Mouse (Mus musculus): ENCODE measurements around the gene Usp7. TPM values are rescaled to one million over a fixed set of nuclear protein-coding genes. Genes with fewer than 3 reads are reported as not detected.

The Usp7 gene
- polyA plus RNA-seq, 1 experiment from 2014 or later = 15.7 TPM

GRCm38 (mm10) chr16:8671551-8672349, 120.4 kb downstream of the Usp7 start, which contains the start of gene Carhsp1:
Gene Carhsp1 (minus strand): TSS chr16:8672155.
- peak within 1 kb of the TSS; percentile 82 for H3K4me2 ChIP-seq (replicated peaks; ENCODE audit: low read depth)
- no peaks in the 10 kb centered on the region for H3K27me3 ChIP-seq (ENCODE audit: control insufficient read depth, insufficient read depth, low read length)
- H3K4me3 ChIP-seq (ENCODE audit: low read depth, low read length) = peak within 1 kb of the TSS; percentile 66
- H3K9me3 ChIP-seq (ENCODE audit: control insufficient read depth, low read length) = no peaks in the 10 kb centered on the region
- WGBS = under 1% methylated on average over 61 of the region's 67 CpGs
- H3K36me3 ChIP-seq (ENCODE audit: control insufficient read depth, insufficient read depth, low read length) = no peaks in the 10 kb centered on the region
- H3K4me1 ChIP-seq (replicated peaks; ENCODE audit: control insufficient read depth, insufficient read depth) = peaks cover 18% of the 10 kb centered on the region
- ATAC-seq (ENCODE audit: low FRiP score, low TSS enrichment) (peak; percentile 87), DNase-seq (ENCODE audit: low spot score) (peak; percentile 97)
- TF ChIP-seq EP300 (optimal IDR thresholded peaks at IDR 0.05) (no peak), CTCF (IDR thresholded peaks at IDR 0.05; ENCODE audit: low read depth) (peak; percentile 66)
- peak within 1 kb of the TSS; percentile 90 for H3K27ac ChIP-seq (replicated peaks)
- peak within 1 kb of the TSS; percentile 68 for H3K9ac ChIP-seq (ENCODE audit: low read length)

DNA sequence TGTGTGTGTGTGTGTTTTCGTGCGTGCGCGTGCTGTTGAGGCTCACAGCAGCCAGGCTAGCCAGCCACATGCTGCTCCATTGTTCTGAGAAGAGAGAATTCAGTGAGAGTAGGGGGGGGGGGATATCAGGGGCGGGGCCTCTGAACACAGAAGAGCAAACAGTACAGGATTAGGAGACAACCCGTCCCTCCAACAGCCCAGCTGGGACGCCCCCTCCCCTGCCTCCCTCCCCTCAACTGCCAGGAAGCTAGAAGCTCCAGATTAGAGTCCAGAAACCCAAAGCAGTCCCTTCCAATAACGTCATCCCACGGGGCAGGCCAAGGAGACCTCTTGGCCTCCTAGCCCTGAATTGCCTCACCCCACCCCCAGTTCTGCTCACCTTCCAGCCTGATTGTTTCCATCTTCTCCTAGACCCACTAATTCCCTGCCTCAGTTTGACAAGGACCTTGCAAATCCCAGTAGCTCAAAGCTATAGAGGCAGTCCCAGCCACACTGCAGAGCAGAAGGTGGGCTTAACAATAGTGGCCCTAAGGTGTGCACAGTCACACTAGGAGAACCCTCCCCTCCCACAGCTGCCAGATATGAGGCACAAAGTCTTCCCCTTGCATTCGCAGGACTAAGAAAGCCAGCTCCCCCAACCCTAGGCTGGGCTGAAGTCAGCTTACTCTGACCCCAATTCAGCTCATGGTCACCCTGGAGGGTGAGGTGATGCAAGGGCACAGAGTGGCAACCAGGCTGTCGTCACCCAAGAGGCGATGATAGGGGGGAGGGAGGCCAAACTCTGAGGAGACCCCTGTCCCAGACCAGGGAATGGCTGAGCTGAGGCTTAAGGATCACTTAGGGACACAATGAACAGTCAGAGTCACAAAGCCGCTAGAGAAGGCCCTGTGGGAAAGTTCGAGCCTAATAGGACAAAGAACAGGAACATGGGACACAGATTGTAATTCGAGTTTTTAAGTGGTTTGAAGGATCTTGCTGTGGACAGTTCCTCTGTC, 121.8 kb downstream of the Usp7 start:
- ATAC-seq (ENCODE audit: low FRiP score, low TSS enrichment) (no peak), DNase-seq (ENCODE audit: low spot score) (no peak)
- Histone ChIP-seq H3K4me1 (replicated peaks; ENCODE audit: control insufficient read depth, insufficient read depth) (peaks cover 20% of the 10 kb centered on the region), H3K27ac (replicated peaks) (peak overlapping the region; percentile 90), H3K9me3 (ENCODE audit: control insufficient read depth, low read length) (no peaks in the 10 kb centered on the region), H3K4me2 (replicated peaks; ENCODE audit: low read depth) (peak overlapping the region; percentile 82), H3K9ac (ENCODE audit: low read length) (peak overlapping the region; percentile 68; the same call in 1 of the 2 replicates), H3K4me3 (ENCODE audit: low read depth, low read length) (peak overlapping the region; percentile 66), H3K36me3 (ENCODE audit: control insufficient read depth, insufficient read depth, low read length) (no peaks in the 10 kb centered on the region), H3K27me3 (ENCODE audit: control insufficient read depth, insufficient read depth, low read length) (no peaks in the 10 kb centered on the region)
- 13% methylated on average over 14 of the region's 15 CpGs for WGBS
- no peak for TF ChIP-seq CTCF (IDR thresholded peaks at IDR 0.05; ENCODE audit: low read depth)
- no peak for TF ChIP-seq EP300 (optimal IDR thresholded peaks at IDR 0.05)

DNA sequence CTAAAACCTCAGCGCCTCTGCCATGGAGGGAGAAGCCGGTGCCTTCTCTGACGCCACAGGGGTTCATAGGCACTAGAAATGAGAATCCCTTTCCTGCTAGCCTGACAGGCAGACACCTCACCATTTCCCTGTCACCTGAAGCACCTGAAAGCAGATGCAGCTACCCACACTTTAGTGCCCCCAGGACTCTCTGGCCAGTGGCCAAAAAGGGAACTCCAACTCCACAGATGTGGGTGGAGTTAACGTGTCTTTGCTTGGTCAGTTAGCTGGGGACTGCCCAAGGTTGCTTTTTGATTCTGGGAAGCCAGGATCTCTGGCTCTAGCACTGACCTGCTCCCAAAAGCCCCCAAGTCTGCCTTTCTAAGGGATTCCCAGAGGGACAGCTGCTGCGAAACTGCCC, 122.7 kb downstream of the Usp7 start:
- DNase-seq (ENCODE audit: low spot score) (no peak), ATAC-seq (ENCODE audit: low FRiP score, low TSS enrichment) (no peak)
- Histone ChIP-seq H3K4me2 (replicated peaks; ENCODE audit: low read depth) (no peak overlapping the region; the same call in 1 of the 2 replicates), H3K9me3 (ENCODE audit: control insufficient read depth, low read length) (no peaks in the 10 kb centered on the region), H3K4me1 (replicated peaks; ENCODE audit: control insufficient read depth, insufficient read depth) (peaks cover 20% of the 10 kb centered on the region), H3K4me3 (ENCODE audit: low read depth, low read length) (no peak overlapping the region), H3K27me3 (ENCODE audit: control insufficient read depth, insufficient read depth, low read length) (no peaks in the 10 kb centered on the region), H3K36me3 (ENCODE audit: control insufficient read depth, insufficient read depth, low read length) (no peaks in the 10 kb centered on the region), H3K9ac (ENCODE audit: low read length) (no peak overlapping the region), H3K27ac (replicated peaks) (no peak overlapping the region)
- WGBS = 67% methylated on average over 5 of the region's 5 CpGs
- TF ChIP-seq CTCF (IDR thresholded peaks at IDR 0.05; ENCODE audit: low read depth) (no peak), EP300 (optimal IDR thresholded peaks at IDR 0.05) (no peak)

DNA sequence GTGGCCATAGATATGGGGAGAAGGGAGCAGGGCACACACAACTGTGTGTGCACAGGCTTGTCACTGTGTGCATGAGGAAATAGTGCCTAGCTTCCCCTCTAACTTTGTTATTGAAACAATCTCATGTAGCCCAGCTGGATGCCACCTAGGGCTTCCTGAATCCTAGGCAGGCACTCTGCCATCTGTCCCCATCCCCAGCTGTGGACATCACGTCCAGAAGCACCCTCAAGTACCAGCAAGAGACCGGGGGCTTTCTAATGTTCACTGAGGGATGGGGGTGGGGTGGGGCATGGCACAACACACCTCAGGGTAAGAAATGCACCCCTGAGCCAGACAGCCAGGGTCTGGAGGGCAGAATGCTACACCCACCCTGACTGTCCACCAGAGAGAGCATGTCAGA, 123.7 kb downstream of the Usp7 start:
- ATAC-seq (ENCODE audit: low FRiP score, low TSS enrichment) (no peak), DNase-seq (ENCODE audit: low spot score) (no peak)
- no peak for TF ChIP-seq CTCF (IDR thresholded peaks at IDR 0.05; ENCODE audit: low read depth)
- no peak for TF ChIP-seq EP300 (optimal IDR thresholded peaks at IDR 0.05)
- Histone ChIP-seq H3K36me3 (ENCODE audit: control insufficient read depth, insufficient read depth, low read length) (no peaks in the 10 kb centered on the region; the same call in 1 of the 2 replicates), H3K4me2 (replicated peaks; ENCODE audit: low read depth) (no peak overlapping the region), H3K4me3 (ENCODE audit: low read depth, low read length) (no peak overlapping the region), H3K27ac (replicated peaks) (no peak overlapping the region), H3K4me1 (replicated peaks; ENCODE audit: control insufficient read depth, insufficient read depth) (peaks cover 20% of the 10 kb centered on the region), H3K9ac (ENCODE audit: low read length) (no peak overlapping the region), H3K9me3 (ENCODE audit: control insufficient read depth, low read length) (no peaks in the 10 kb centered on the region), H3K27me3 (ENCODE audit: control insufficient read depth, insufficient read depth, low read length) (no peaks in the 10 kb centered on the region)
- WGBS = 77% methylated on average over 2 of the region's 2 CpGs

GRCm38 (mm10) chr16:8667814-8668213, 124.3 kb downstream of the Usp7 start:
- Histone ChIP-seq H3K4me3 (ENCODE audit: low read depth, low read length) (no peak overlapping the region), H3K36me3 (ENCODE audit: control insufficient read depth, insufficient read depth, low read length) (no peaks in the 10 kb centered on the region; the same call in 1 of the 2 replicates), H3K9ac (ENCODE audit: low read length) (peak overlapping the region; percentile 43; the same call in 1 of the 2 replicates), H3K27ac (replicated peaks) (peak overlapping the region; percentile 53), H3K9me3 (ENCODE audit: control insufficient read depth, low read length) (no peaks in the 10 kb centered on the region), H3K4me1 (replicated peaks; ENCODE audit: control insufficient read depth, insufficient read depth) (peaks cover 20% of the 10 kb centered on the region), H3K4me2 (replicated peaks; ENCODE audit: low read depth) (no peak overlapping the region), H3K27me3 (ENCODE audit: control insufficient read depth, insufficient read depth, low read length) (no peaks in the 10 kb centered on the region)
- DNase-seq (ENCODE audit: low spot score) (no peak), ATAC-seq (ENCODE audit: low FRiP score, low TSS enrichment) (no peak)
- 55% methylated on average over 4 of the region's 4 CpGs for WGBS
- no peak for TF ChIP-seq CTCF (IDR thresholded peaks at IDR 0.05; ENCODE audit: low read depth)
